14 mouse cellular contexts compared by ENCODE assay signal in genomic region chr13:45914117-45914516, GRCm38 (mm10).
"Had no signal": no experiment of that assay in that cellular context is flagged by ENCODE, and none has a peak within 500 bp of the region (broad histone marks: within the 10 kb centered on the region; RNA-seq: fewer than 3 reads in every experiment).

No protein-coding gene starts in this region.

- ATAC-seq: liver, embryonic 12.5 days; midbrain, embryonic 13.5 days; midbrain, embryonic 16.5 days had no signal

- DNase-seq: kidney, adult 18-20 months; kidney, postnatal 10 days; left cerebral cortex, postnatal 4 days; lung, adult 18-20 months; lung, postnatal 10 days; lung, postnatal 36 days; retina, postnatal 1 day; right cerebral cortex, postnatal 4 days; thymus, adult 2 months; thymus, postnatal 14 days; thymus, postnatal 4 days had no signal
